Mouse (Mus musculus) lung, postnatal 0 days (tissue): ENCODE data around the gene Trpv4. TPM values are rescaled to one million over a fixed set of nuclear protein-coding genes. Genes with fewer than 3 reads are reported as not detected.

ENCODE experiments used
- ATAC-seq: fragments of 200-750 bp; cut with Nextera tagmentation; 2 replicates; pipeline ENCODE4 v1.8.0; 2017; ENCODE audit warnings: moderate library complexity
- DNase-seq: peaks from one replicate; pipeline ENCODE4 v3.0.0-alpha.2; 2016; ENCODE audit warnings: low spot score
- H3K27ac ChIP-seq: fragments of 300-500 bp; sonication (generic); 2 replicates; pipeline ENCODE4 v1.5.1; 2014; ENCODE audit warnings: antibody characterized with exemption, mild to moderate bottlenecking, low read length, mixed read lengths
- H3K27me3 ChIP-seq: fragments of 300-500 bp; sonication (generic); replicated peaks from 2 replicates; pipeline ENCODE4 v1.6.1; 2014; ENCODE audit warnings: low read length, mixed read lengths; ENCODE audit not compliant: insufficient read depth
- H3K36me3 ChIP-seq: fragments of 300-500 bp; sonication (generic); 2 replicates; pipeline ENCODE4 v1.6.1; 2014; ENCODE audit warnings: low read length, mixed read lengths; ENCODE audit not compliant: insufficient read depth
- H3K4me1 ChIP-seq: fragments of 300-500 bp; sonication (generic); 2 replicates; pipeline ENCODE4 v1.6.1; 2014; ENCODE audit warnings: antibody characterized with exemption, low read depth, low read length, mixed read lengths; ENCODE audit not compliant: insufficient read depth
- H3K4me2 ChIP-seq: fragments of 300-500 bp; sonication (generic); replicated peaks from 2 replicates; pipeline ENCODE4 v1.6.1; 2014; ENCODE audit warnings: low read depth, mild to moderate bottlenecking, low read length, moderate library complexity, mixed read lengths
- H3K4me3 ChIP-seq: fragments of 300-500 bp; sonication (generic); 2 replicates; pipeline ENCODE4 v1.5.1; 2014; ENCODE audit warnings: low read depth, low read length
- H3K9ac ChIP-seq: fragments of 300-500 bp; sonication (generic); replicated peaks from 2 replicates; pipeline ENCODE4 v1.6.1; 2014; ENCODE audit warnings: low read depth, mild to moderate bottlenecking
- H3K9me3 ChIP-seq: fragments of 300-500 bp; sonication (generic); 2 replicates; pipeline ENCODE4 v1.6.1; 2016; ENCODE audit warnings: low read length, mixed read lengths
- CTCF ChIP-seq: IDR thresholded peaks from 2 replicates; pipeline ENCODE4 v1.5.1; 2016; ENCODE audit warnings: antibody characterized with exemption, mild to moderate bottlenecking
- EP300 ChIP-seq: IDR thresholded peaks from 2 replicates; pipeline ENCODE4 v1.6.1; 2016; ENCODE audit warnings: antibody characterized with exemption, mild to moderate bottlenecking, control low read depth
- WGBS: fragments of 180-500 bp; shearing (Covaris S2); extraction: QIAGEN DNeasy Blood & Tissue Kit; methylation state at CpG from one replicate; pipeline ENCODE4 v1.1.7; 2014; 5-methylcytosine and 5-hydroxymethylcytosine counted together
- polyA plus RNA-seq: library from polyadenylated mRNA; unstranded; fragments of >200 nt; fragmentation: Nextera tagmentation; extraction: Ambion mirVana; gene quantifications from 2 replicates; pipeline ENCODE4 v1.2.1, GENCODE M21; 2015

The Trpv4 gene
- polyA plus RNA-seq, 1 experiment from 2014 or later: 3.4 TPM

GRCm38 (mm10) chr5:114618851-114619250 is 39.4 kb downstream of the Trpv4 start:
- ATAC-seq (0 out of 2 replicates have a peak, but pooled peaks have one; percentile 22), DNase-seq (peak; percentile 73)
- no peak overlapping the region for H3K4me3 ChIP-seq
- TF ChIP-seq EP300 (no peak), CTCF (peak; percentile 91)
- H3K4me1 ChIP-seq: no peaks in the 10 kb centered on the region
- no peaks in the 10 kb centered on the region for H3K9me3 ChIP-seq
- H3K36me3 ChIP-seq: no peaks in the 10 kb centered on the region
- H3K9ac ChIP-seq: no peak overlapping the region
- no peak overlapping the region for H3K27ac ChIP-seq
- H3K27me3 ChIP-seq: no peaks in the 10 kb centered on the region
- WGBS: 19% methylated on average over 8 of the region's 8 CpGs
- H3K4me2 ChIP-seq: no peak overlapping the region

- Histone ChIP-seq H3K4me3 (no peak overlapping the region), H3K27me3 (no peaks in the 10 kb centered on the region), H3K4me2 (no peak overlapping the region), H3K4me1 (no peaks in the 10 kb centered on the region), H3K9me3 (no peaks in the 10 kb centered on the region), H3K9ac (no peak overlapping the region), H3K27ac (no peak overlapping the region), H3K36me3 (no peaks in the 10 kb centered on the region)
- WGBS: 76% methylated on average over 12 of the region's 12 CpGs
- DNase-seq (no peak), ATAC-seq (no peak)
- TF ChIP-seq EP300 (no peak), CTCF (no peak)
These were observed 40.4 kb downstream of the Trpv4 start for GRCm38 (mm10) chr5:114617809-114618208.

GRCm38 (mm10) chr5:114616336-114617061 is 41.7 kb downstream of the Trpv4 start:
- Histone ChIP-seq H3K27me3 (no peaks in the 10 kb centered on the region), H3K9me3 (no peaks in the 10 kb centered on the region), H3K36me3 (no peaks in the 10 kb centered on the region), H3K4me1 (no peaks in the 10 kb centered on the region), H3K27ac (no peak overlapping the region), H3K4me3 (no peak overlapping the region), H3K4me2 (no peak overlapping the region), H3K9ac (no peak overlapping the region)
- no peak for ATAC-seq
- no peak for TF ChIP-seq EP300
- no peak for TF ChIP-seq CTCF
- 76% methylated on average over 11 of the region's 11 CpGs for WGBS
- no peak for DNase-seq

GRCm38 (mm10) chr5:114614863-114615262 is 43.4 kb downstream of the Trpv4 start:
- TF ChIP-seq CTCF: no peak
- no peak for TF ChIP-seq EP300
- Histone ChIP-seq H3K27me3 (no peaks in the 10 kb centered on the region), H3K4me3 (no peak overlapping the region), H3K4me1 (no peaks in the 10 kb centered on the region), H3K36me3 (no peaks in the 10 kb centered on the region), H3K4me2 (no peak overlapping the region), H3K9me3 (no peaks in the 10 kb centered on the region), H3K27ac (no peak overlapping the region), H3K9ac (no peak overlapping the region)
- ATAC-seq: no peak
- WGBS: 56% methylated on average over 7 of the region's 7 CpGs
- no peak for DNase-seq

- H3K27ac ChIP-seq: no peak overlapping the region
- DNase-seq (peak; percentile 56), ATAC-seq (no peak)
- H3K9ac ChIP-seq: no peak overlapping the region
- no peaks in the 10 kb centered on the region for H3K9me3 ChIP-seq
- TF ChIP-seq EP300: no peak
- peak; percentile 68 for TF ChIP-seq CTCF
- no peaks in the 10 kb centered on the region for H3K27me3 ChIP-seq
- peaks cover 8% of the 10 kb centered on the region; the same call in 1 of the 2 replicates for H3K4me1 ChIP-seq
- WGBS: 65% methylated on average over 24 of the region's 25 CpGs
- H3K4me2 ChIP-seq: no peak overlapping the region
- H3K36me3 ChIP-seq: no peaks in the 10 kb centered on the region
- H3K4me3 ChIP-seq: no peak overlapping the region
These were observed 46.1 kb downstream of the Trpv4 start for GRCm38 (mm10) chr5:114611968-114612608.

GRCm38 (mm10) chr5:114611256-114611655 is 47.0 kb downstream of the Trpv4 start:
- TF ChIP-seq EP300 (no peak), CTCF (no peak)
- DNase-seq (no peak), ATAC-seq (no peak)
- Histone ChIP-seq H3K36me3 (no peaks in the 10 kb centered on the region), H3K4me3 (no peak overlapping the region), H3K9ac (no peak overlapping the region), H3K9me3 (no peaks in the 10 kb centered on the region), H3K4me2 (no peak overlapping the region), H3K4me1 (peaks cover 8% of the 10 kb centered on the region; the same call in 1 of the 2 replicates), H3K27me3 (no peaks in the 10 kb centered on the region), H3K27ac (no peak overlapping the region)
- WGBS: 93% methylated on average over 10 of the region's 10 CpGs
